Mouse (Mus musculus) CH12.LX (cell line): ENCODE results near the gene Ston1.

ENCODE experiments used
- BHLHE40 ChIP-seq: IDR thresholded peaks from 2 replicates; pipeline ENCODE4 v1.6.1; 2011; ENCODE audit warnings: mild to moderate bottlenecking, low read depth, low read length, improper control_type of control experiment
- CTCF ChIP-seq, 2 experiments: IDR thresholded peaks in 1 of 2; conservative IDR thresholded peaks in 1 of 2; 2 replicates each; pipeline ENCODE4 v1.5.1; 2011 to 2012; ENCODE audit warnings: low read depth in 2 of 2, low read length in 2 of 2, improper control_type of control experiment in 1 of 2, inconsistent platforms in 1 of 2, mild to moderate bottlenecking in 1 of 2, moderate library complexity in 1 of 2
- ELF1 ChIP-seq: IDR thresholded peaks from 2 replicates; pipeline ENCODE4 v1.6.1; 2014; ENCODE audit warnings: low read depth, mild to moderate bottlenecking, inconsistent platforms, low read length, improper control_type of control experiment
- EP300 ChIP-seq: IDR thresholded peaks from 2 replicates; pipeline ENCODE4 v1.6.1; 2011; ENCODE audit warnings: low read length, improper control_type of control experiment
- MAFK ChIP-seq: IDR thresholded peaks from 2 replicates; pipeline ENCODE4 v1.6.1; 2011; ENCODE audit warnings: low read length, improper control_type of control experiment; ENCODE audit not compliant: insufficient replicate concordance
- MAX ChIP-seq: IDR thresholded peaks from 2 replicates; pipeline ENCODE4 v1.6.1; 2011; ENCODE audit warnings: low read length, improper control_type of control experiment
- MAZ ChIP-seq: IDR thresholded peaks from 2 replicates; pipeline ENCODE4 v1.6.1; 2012; ENCODE audit warnings: low read depth, mild to moderate bottlenecking, inconsistent platforms, low read length, improper control_type of control experiment, moderate library complexity
- POLR2A ChIP-seq: IDR thresholded peaks from 2 replicates; pipeline ENCODE4 v1.6.1; 2011; ENCODE audit warnings: low read depth, mild to moderate bottlenecking, improper control_type of control experiment, low read length
- POLR2AphosphoS2 ChIP-seq: IDR thresholded peaks from 2 replicates; pipeline ENCODE4 v1.6.1; 2011; ENCODE audit warnings: low read depth, low read length, improper control_type of control experiment
- ZNF384 ChIP-seq: IDR thresholded peaks from 2 replicates; pipeline ENCODE4 v1.6.1; 2012; ENCODE audit warnings: low read depth, low read length, improper control_type of control experiment, inconsistent platforms

GRCm38 (mm10) chr17:88700901-88701300 lies 103.4 kb downstream of the Ston1 start:
- TF ChIP-seq POLR2A (no peak), CTCF (conservative IDR thresholded peaks at IDR 0.05 in 1 of 2, IDR thresholded peaks at IDR 0.05 in 1 of 2; ENCODE audit: low read depth in 2 of 2, low read length in 2 of 2) (no peak), MAFK (no peak), EP300 (no peak), ELF1 (no peak), POLR2AphosphoS2 (no peak), BHLHE40 (no peak), ZNF384 (no peak), MAX (no peak), MAZ (no peak)
